Mouse (Mus musculus): Measurements from ENCODE around the gene Cd59b.

Cd59b gene

GRCm38 (mm10) chr2:104069704-104070185 lies at the start of gene Cd59b:
Gene Cd59b (plus strand): TSS chr2:104069849.
- DNase-seq (ENCODE audit: low spot score), result peak; percentile 67

- DNase-seq (ENCODE audit: low spot score), result no peak
Measured at GRCm38 (mm10) chr2:104023096-104023495, 46.6 kb upstream of the Cd59b start.

- no peak for DNase-seq (ENCODE audit: low spot score)
Measured at GRCm38 (mm10) chr2:104024656-104025055, 45.0 kb upstream of the Cd59b start.

- DNase-seq (ENCODE audit: low spot score), result peak; percentile 77
Measured at GRCm38 (mm10) chr2:104027458-104028138, 42.1 kb upstream of the Cd59b start, which contains the start of gene Fbxo3. Gene Fbxo3 (plus strand): TSS chr2:104027721.

GRCm38 (mm10) chr2:104028139-104028723 lies 41.4 kb upstream of the Cd59b start, which contains the start of gene 4931422A03Rik:
Gene 4931422A03Rik (minus strand): TSS chr2:104028361.
- peak; percentile 41 for DNase-seq (ENCODE audit: low spot score)

GRCm38 (mm10) chr2:104029074-104029473 lies 40.6 kb upstream of the Cd59b start:
- DNase-seq (ENCODE audit: low spot score), result no peak

GRCm38 (mm10) chr2:104030381-104030780 lies 39.3 kb upstream of the Cd59b start:
- no peak for DNase-seq (ENCODE audit: low spot score)

GRCm38 (mm10) chr2:104032056-104032455 lies 37.6 kb upstream of the Cd59b start:
- DNase-seq (ENCODE audit: low spot score), result no peak

- peak; percentile 84 for DNase-seq (ENCODE audit: low spot score)
Measured at GRCm38 (mm10) chr2:104034832-104035472, 34.7 kb upstream of the Cd59b start.

GRCm38 (mm10) chr2:104035595-104035994 lies 34.1 kb upstream of the Cd59b start:
- DNase-seq (ENCODE audit: low spot score), result no peak

- DNase-seq (ENCODE audit: low spot score), result no peak
Measured at GRCm38 (mm10) chr2:104036316-104036715, 33.3 kb upstream of the Cd59b start.

GRCm38 (mm10) chr2:104038236-104038635 lies 31.4 kb upstream of the Cd59b start:
- no peak for DNase-seq (ENCODE audit: low spot score)

GRCm38 (mm10) chr2:104041632-104042031 lies 28.0 kb upstream of the Cd59b start:
- DNase-seq (ENCODE audit: low spot score), result no peak

- no peak for DNase-seq (ENCODE audit: low spot score)
Measured at GRCm38 (mm10) chr2:104042766-104043165, 26.9 kb upstream of the Cd59b start.

- DNase-seq (ENCODE audit: low spot score), result no peak
Measured at GRCm38 (mm10) chr2:104043624-104044478, 25.8 kb upstream of the Cd59b start.

- DNase-seq (ENCODE audit: low spot score), result no peak
Measured at GRCm38 (mm10) chr2:104044479-104045080, 25.1 kb upstream of the Cd59b start.

- DNase-seq (ENCODE audit: low spot score), result no peak
Measured at GRCm38 (mm10) chr2:104058381-104058780, 11.3 kb upstream of the Cd59b start.

GRCm38 (mm10) chr2:104058954-104059353 lies 10.7 kb upstream of the Cd59b start:
- DNase-seq (ENCODE audit: low spot score), result no peak

GRCm38 (mm10) chr2:104059786-104060185 lies 9.9 kb upstream of the Cd59b start:
- DNase-seq (ENCODE audit: low spot score), result no peak

- DNase-seq (ENCODE audit: low spot score), result no peak
Measured at GRCm38 (mm10) chr2:104060996-104061395, 8.7 kb upstream of the Cd59b start.

GRCm38 (mm10) chr2:104062665-104063064 lies 7.0 kb upstream of the Cd59b start:
- no peak for DNase-seq (ENCODE audit: low spot score)

- DNase-seq (ENCODE audit: low spot score), result no peak
Measured at GRCm38 (mm10) chr2:104064152-104064551, 5.5 kb upstream of the Cd59b start.
